Mouse (Mus musculus) embryonic fibroblast, embryonic 13.5 days (primary cell): ENCODE measurements around the gene Pck1.

Experiments used
- CTCF ChIP-seq: IDR thresholded peaks from 2 replicates; pipeline ENCODE4 v1.5.1; 2011; ENCODE audit warnings: mild to moderate bottlenecking, control low read depth, low read length, moderate library complexity, borderline replicate concordance; ENCODE audit not compliant: insufficient read depth
- POLR2A ChIP-seq: IDR thresholded peaks from 2 replicates; pipeline ENCODE4 v1.6.1; 2011; ENCODE audit warnings: low read depth, mild to moderate bottlenecking, control low read depth, low read length, moderate library complexity

- TF ChIP-seq CTCF (no peak), POLR2A (no peak)
These were observed 31.7 kb downstream of the Pck1 start for GRCm38 (mm10) chr2:173184475-173185080.
